Mouse (Mus musculus) ES-CJ7 (cell line): Measurements from ENCODE around the gene Slc25a13.

Source experiments
- DNase-seq: peaks from one replicate; pipeline ENCODE4 v3.0.0; 2011; ENCODE audit warnings: low read depth, low spot score

Gene Slc25a13

GRCm38 (mm10) chr6:6173166-6173934, 43.6 kb downstream of the Slc25a13 start:
- no peak for DNase-seq

DNA sequence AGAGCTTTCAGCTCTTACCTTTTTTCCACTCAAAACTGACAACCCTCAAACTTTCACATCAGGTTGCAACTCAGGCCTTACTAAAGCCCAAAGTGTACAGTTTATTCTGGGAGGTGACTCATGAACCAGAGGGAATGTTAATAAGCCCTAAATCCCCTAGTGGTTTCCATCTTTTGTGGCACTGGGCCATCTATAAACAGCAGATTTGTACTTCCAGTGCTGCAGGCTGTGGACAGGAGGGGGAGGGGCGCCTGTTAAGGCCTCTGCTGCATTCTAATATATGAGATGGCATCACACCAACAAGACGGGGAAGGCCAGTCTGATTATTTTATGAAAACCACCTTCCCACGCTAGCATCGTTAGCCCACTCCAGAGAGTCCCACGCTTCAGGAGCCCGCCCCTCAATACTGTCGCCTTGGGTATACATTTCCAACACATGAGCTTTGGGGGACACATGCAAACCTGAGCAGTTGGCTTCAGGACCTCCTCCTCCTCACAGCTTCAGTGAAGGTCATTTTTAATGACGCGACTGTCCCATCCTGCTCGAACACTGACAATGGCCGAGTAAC, 48.3 kb downstream of the Slc25a13 start:
- DNase-seq: no peak

- no peak for DNase-seq
Observed at GRCm38 (mm10) chr6:6167339-6168126, 49.4 kb downstream of the Slc25a13 start.

GRCm38 (mm10) chr6:6162993-6163623, 53.9 kb downstream of the Slc25a13 start:
- no peak for DNase-seq

GRCm38 (mm10) chr6:6162146-6162545, 54.8 kb downstream of the Slc25a13 start:
- no peak for DNase-seq

DNA sequence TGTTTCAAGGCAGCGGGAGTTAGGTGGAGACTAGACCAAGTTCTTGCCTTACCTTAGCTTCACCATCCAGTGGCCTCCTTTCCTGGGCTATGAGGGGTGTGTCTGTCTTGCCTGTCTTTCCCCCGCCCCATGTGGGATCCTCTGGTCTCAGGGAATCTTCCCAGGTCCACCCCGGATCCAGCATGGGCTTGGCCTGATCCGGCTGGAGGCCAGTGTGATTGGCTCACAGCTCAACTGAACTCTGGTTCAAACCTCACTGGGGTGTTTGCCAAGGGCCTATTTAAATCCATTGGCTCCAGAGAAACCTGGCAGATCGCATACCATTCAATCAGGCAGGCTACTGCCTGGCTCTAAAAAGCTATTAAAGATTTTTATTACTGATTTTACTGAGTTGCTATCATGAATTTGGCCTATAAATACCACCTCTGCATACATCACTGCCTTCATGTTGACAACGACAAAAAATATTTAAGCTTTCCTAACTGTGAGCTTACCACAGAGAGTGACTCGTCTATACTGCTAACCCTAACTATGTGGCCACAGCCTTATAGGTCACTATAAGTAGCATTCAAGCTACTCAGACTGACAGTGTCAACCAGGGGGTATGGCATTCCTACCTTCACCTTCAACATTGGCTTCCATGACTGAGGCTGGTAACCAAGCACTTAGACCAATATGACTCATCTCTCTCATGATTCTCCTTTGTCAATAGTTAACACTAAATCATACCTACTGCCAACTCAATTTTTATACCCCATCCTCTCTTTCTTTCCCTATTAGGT, 56.1 kb downstream of the Slc25a13 start:
- DNase-seq: no peak

GRCm38 (mm10) chr6:6159221-6159859, 57.6 kb downstream of the Slc25a13 start:
- no peak for DNase-seq

DNA sequence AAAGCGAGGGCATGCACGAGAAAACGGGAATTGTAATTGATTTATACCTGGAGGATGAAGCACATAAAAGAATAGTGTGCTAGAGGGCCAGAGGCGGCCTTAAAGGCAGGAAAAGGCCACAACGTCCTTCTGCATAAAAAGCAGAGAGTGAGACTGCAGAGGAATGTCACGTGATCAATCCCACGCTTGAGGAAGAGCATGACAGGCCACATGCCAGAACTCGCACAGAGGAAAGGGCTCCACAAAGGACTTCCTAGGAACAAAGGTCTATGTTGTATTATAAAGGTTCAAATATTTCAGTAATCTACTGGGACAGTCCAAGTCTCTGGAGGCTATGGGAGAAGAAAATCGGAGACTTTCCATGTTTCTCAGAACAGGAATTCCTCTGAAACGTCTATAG, 63.5 kb downstream of the Slc25a13 start:
- DNase-seq: no peak

GRCm38 (mm10) chr6:6150811-6151210, 66.2 kb downstream of the Slc25a13 start:
- DNase-seq: no peak

DNA sequence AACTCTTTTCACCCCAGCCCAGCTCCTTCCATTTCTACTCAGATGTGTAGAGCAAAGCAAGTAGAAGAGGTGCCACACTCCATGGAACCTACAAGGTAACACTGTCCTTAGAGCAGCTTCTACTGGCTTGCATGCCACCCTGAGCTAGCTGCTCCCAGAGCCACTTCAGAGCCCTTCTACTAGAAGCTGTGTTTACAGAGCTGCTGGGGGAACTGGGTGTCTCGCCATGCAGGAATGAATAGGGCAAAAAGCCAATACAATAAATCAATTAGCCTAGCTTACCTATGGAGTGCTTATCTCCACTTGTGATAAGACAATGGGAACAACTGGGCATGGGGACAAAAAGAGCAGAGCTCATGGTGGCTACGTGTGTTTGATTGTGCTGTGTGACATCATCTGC, 67.2 kb downstream of the Slc25a13 start:
- no peak for DNase-seq

GRCm38 (mm10) chr6:6149329-6149728, 67.6 kb downstream of the Slc25a13 start:
- DNase-seq: no peak

DNA sequence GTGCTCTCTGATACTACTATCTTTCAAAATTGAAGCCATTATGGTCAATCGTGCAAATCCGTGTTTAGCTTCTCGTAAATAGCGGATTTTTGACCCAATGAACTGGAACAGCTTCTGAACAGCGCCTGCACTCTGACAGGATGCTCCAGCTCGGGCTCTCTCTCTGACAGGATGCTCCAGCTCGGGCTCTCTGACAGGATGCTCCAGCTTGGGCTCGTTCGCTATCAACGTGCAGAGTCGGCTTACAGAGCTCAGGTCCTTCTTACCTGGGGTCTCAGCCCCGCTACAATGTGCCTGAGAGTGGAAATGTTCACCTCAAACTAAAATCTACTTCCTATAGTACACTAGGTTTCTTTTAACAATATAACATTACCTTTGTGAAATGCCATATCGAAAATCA, 71.6 kb downstream of the Slc25a13 start:
- no peak for DNase-seq

GRCm38 (mm10) chr6:6143525-6143924, 73.4 kb downstream of the Slc25a13 start:
- DNase-seq: no peak

GRCm38 (mm10) chr6:6140370-6140769, 76.6 kb downstream of the Slc25a13 start:
- DNase-seq: peak; percentile 91

GRCm38 (mm10) chr6:6139061-6139460, 77.9 kb downstream of the Slc25a13 start:
- peak; percentile 66 for DNase-seq

GRCm38 (mm10) chr6:6136812-6137211, 80.2 kb downstream of the Slc25a13 start:
- DNase-seq: peak; percentile 75

DNA sequence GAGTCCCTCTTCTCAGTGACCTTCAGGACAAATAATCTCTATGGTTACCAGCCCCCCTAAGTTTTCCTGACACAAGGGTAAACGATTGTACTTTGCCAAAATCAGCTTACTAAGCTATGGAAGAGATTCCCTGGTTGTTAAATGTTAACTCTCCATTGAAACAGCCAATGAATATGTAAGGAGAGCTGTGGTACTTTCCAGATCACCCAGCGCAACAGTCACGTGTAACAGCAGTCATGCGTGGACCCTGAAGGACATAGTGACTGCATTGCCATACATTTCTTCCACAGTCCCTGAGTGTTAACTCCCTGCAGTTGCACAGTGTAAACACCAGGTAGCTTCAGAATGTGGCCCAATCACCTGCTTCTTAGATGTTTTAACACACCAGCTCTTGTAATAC, 82.0 kb downstream of the Slc25a13 start:
- DNase-seq: peak; percentile 48

- DNase-seq: peak; percentile 62
Observed at GRCm38 (mm10) chr6:6133556-6134050, 83.4 kb downstream of the Slc25a13 start.

GRCm38 (mm10) chr6:6132047-6132446, 84.9 kb downstream of the Slc25a13 start:
- DNase-seq: no peak

DNA sequence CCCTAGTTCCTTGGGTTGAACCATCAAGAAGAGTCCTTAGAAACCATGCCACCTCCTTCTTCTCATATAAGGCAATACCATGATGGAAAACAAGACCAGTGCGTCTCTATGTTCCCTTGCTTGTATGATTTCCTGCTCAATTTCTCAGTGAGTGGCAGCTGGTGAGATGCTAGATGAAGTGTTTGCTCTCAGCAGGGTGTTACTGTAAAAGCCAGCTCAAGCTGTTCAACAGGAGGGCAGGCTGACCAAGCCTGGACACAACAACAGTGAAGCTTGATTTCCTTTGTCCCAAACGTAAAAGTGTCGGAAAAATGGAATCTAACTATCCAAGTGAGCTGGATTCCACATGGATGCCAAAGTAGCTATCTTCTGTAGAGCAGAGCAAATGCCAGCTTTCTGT, 91.4 kb downstream of the Slc25a13 start:
- no peak for DNase-seq

GRCm38 (mm10) chr6:6121904-6122303, 95.1 kb downstream of the Slc25a13 start:
- DNase-seq: no peak
